Mouse (Mus musculus) brain, embryonic 14.5 days (tissue): ENCODE data around the gene Lrp3. TPM values are rescaled to one million over a fixed set of nuclear protein-coding genes. Genes with fewer than 3 reads are reported as not detected.
"Not testable (repeated sequence)": the region's sequence is repeated elsewhere in the genome, so short reads cannot be mapped to it uniquely, and the experiment has no call there.

Source experiments
- DNase-seq: peaks from one replicate; pipeline ENCODE4 v3.0.0-alpha.2; 2011; ENCODE audit warnings: low read depth
- CTCF ChIP-seq: fragments of 200-500 bp; IDR thresholded peaks from 2 replicates; pipeline ENCODE4 v1.5.1; 2012; ENCODE audit warnings: inconsistent platforms, mild to moderate bottlenecking, moderate library complexity, borderline replicate concordance; ENCODE audit not compliant: insufficient read depth, insufficient read length; ENCODE audit errors: extremely low read depth
- POLR2A ChIP-seq: fragments of 200-500 bp; IDR thresholded peaks from 2 replicates; pipeline ENCODE4 v1.6.1; 2012; ENCODE audit warnings: mild to moderate bottlenecking, inconsistent platforms, borderline replicate concordance; ENCODE audit not compliant: poor library complexity, insufficient read depth, insufficient read length, severe bottlenecking; ENCODE audit errors: extremely low read depth
- polyA plus RNA-seq: library from polyadenylated mRNA; depleted of rRNA; stranded (reverse); fragments of >200 nt; gene quantifications from 2 replicates; pipeline ENCODE4 v1.2.3, GENCODE M21; 2012; rRNA removed

The Lrp3 gene
- 94.2 and 106 TPM in 2 replicates for polyA plus RNA-seq

- TF ChIP-seq CTCF = no peak
- peak; percentile 79; the same call in 1 of the 2 replicates for TF ChIP-seq POLR2A
- peak; percentile 84 for DNase-seq
Observed at GRCm38 (mm10) chr7:35215225-35215624, at the start of gene Lrp3. Gene Lrp3, minus strand, starts transcription at chr7:35215498.

- peak; percentile 57 for DNase-seq
- TF ChIP-seq POLR2A (no peak), CTCF (peak; percentile 86)
Observed at GRCm38 (mm10) chr7:35264746-35265145, 49.4 kb upstream of the Lrp3 start.

- TF ChIP-seq CTCF = no peak
- no peak for TF ChIP-seq POLR2A
Observed at GRCm38 (mm10) chr7:35263595-35264489, 48.5 kb upstream of the Lrp3 start.

GRCm38 (mm10) chr7:35259384-35259783 lies 44.1 kb upstream of the Lrp3 start:
- TF ChIP-seq POLR2A (no peak), CTCF (peak; percentile 43; the same call in 1 of the 2 replicates)
- no peak for DNase-seq

More at GRCm38 (mm10) chr7:35263595-35264489, 48.5 kb upstream of the Lrp3 start:
- DNase-seq = no peak

GRCm38 (mm10) chr7:35258294-35258693 lies 43.0 kb upstream of the Lrp3 start:
- DNase-seq = no peak
- no peak for TF ChIP-seq POLR2A
- no peak for TF ChIP-seq CTCF

GRCm38 (mm10) chr7:35252041-35252558 lies 36.8 kb upstream of the Lrp3 start:
- DNase-seq = peak; percentile 76
- TF ChIP-seq POLR2A (no peak), CTCF (peak; percentile 48; the same call in 1 of the 2 replicates)

DNA sequence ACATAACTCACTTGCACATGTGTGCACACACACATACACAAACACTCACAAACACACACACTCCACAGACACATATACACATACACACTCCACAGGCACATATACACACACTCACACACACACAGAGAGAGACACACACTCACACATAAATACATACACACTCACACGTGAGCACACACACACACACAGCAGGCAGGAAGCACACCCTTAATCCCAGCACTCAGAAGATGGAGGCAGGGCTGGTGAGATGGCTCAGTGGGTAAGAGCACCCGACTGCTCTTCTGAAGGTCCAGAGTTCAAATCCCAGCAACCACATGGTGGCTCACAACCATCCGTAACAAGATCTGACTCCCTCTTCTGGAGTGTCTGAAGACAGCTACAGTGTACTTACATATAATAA lies 22.6 kb upstream of the Lrp3 start:
- DNase-seq = not testable (repeated sequence)

- peak; percentile 95 for DNase-seq
- no peak for TF ChIP-seq CTCF
- TF ChIP-seq POLR2A = no peak
Observed at GRCm38 (mm10) chr7:35235308-35235707, 20.0 kb upstream of the Lrp3 start.

DNA sequence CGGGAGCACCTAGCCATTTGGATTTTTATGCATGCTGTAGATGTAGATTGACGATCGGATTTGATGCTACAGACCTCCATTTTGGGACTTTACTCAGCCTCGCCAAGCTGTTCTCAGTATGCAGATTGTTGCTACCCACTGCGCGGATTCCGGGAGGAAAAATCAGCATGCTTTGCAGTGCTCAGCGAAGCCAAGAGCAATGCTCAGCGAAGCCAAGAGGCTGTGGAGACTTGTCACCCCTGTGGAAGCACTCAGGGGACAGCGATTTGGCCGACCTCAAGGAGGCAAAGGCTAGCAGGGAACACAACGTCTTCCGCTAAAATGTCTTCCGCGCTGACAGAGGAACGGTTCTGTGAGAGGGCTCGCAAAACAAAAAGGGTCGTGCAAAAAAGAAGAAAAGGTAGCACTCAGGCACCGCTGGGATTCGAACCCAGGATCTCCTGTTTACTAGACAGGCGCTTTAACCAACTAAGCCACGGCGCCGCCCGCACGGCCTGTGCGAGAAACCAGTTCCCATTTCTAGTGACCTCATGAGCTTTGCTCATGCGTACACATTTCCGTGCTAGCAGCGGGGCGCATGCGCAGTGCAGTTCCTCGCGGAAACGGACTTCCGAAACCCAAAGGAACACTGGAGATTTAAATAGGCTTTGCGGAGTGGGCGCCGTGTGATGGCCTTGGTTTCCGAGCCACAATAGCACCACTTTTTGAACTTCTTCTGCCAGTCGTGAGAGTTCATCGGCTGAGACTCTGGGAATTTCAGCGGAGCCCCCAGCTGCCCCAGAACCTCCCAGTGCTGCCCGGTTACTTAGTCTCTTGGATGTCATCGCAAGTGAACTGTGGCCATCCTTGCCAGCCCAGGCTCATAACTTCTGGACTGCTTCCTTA lies 19.3 kb upstream of the Lrp3 start:
- DNase-seq = peak; percentile 99
- TF ChIP-seq POLR2A = no peak

DNA sequence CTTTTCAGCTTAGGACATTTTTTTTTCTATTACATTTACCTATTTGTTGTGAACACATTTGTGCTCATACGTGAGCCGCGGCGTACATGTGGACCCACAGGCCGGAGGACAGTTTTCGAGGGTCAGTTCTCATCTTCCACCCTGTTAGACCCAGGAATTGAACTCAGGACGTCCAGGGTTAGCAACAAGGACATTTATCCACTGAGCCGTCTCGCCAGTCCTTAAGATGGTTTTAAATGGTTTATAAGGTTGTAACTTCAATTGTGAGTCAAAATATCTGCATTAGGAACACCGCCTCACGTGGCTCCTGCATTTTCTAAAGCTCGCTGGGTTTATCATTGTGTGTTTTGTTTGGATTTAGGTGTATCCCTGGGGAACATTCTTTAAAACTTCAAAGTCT lies 18.6 kb upstream of the Lrp3 start:
- DNase-seq = no peak
- no peak for TF ChIP-seq CTCF
- no peak for TF ChIP-seq POLR2A

DNA sequence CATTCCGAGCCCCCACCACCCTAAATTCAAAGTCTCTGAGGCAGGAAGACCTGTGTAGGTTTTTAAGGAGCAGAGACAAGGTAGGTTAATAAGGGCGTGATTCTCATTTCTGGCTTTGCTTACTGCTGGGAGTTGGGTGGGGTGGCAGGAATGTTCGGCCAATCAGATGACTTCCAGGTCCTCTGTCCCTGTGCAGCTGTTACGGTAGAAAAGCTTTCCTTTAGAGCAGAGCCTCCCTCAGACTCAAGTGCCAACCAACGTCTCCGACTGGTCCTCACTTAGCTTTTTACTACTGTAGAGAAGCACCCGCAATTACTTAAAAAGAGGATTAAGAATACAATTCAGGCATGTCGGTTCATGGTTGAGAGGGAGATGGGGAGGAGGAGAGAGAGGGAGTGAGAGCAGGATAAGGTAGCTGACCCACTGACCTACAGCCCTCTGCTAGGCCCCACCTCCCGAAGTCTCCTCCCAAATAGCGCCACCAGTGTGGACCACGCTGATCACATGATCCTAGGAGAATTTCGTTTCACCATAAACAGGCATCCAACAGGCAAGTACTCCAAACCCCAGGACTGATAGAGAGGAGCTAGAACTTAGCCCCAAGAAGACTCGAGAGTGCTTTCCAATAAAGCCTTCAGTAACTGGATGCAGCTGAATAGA lies 17.6 kb upstream of the Lrp3 start:
- TF ChIP-seq CTCF (no peak), POLR2A (no peak)
- DNase-seq = no peak

- DNase-seq = no peak
- TF ChIP-seq POLR2A (no peak), CTCF (peak; percentile 53; the same call in 1 of the 2 replicates)
Observed at GRCm38 (mm10) chr7:35230333-35230732, 15.0 kb upstream of the Lrp3 start.
